Mouse (Mus musculus) frontal cortex, postnatal 14 days (tissue): Measurements from ENCODE around the gene Cytip.

Source experiments
- DNase-seq, 2 experiments: peaks; one replicate each; pipeline ENCODE4 v3.0.0; 2022; ENCODE audit warnings: low spot score in 2 of 2

The Cytip gene

DNA sequence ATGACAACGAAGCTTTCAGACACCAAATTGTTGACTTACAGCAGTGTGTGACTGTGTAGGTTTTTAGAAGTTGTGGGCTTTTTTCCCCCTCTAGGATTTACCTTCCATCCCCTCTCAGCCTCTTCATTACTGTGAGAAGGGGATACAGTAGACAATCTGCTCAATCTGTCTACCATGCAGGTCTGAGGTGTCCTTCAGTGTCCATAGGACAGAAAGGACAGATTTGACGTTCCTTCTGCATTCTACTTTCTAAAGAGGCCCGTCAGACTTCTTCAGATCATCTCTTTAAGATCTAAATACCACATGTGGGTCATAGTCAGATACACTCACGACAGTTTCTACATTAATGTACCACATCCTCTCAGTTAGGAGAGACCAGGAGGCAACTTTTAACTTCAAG, 33.5 kb downstream of the Cytip start:
- no peak for DNase-seq

GRCm38 (mm10) chr2:58160541-58161307, 34.6 kb downstream of the Cytip start:
- DNase-seq: no peak

GRCm38 (mm10) chr2:58159880-58160279, 35.5 kb downstream of the Cytip start:
- no peak for DNase-seq

GRCm38 (mm10) chr2:58159121-58159520, 36.2 kb downstream of the Cytip start:
- no peak for DNase-seq

- DNase-seq: no peak
Measured at GRCm38 (mm10) chr2:58158539-58158938, 36.8 kb downstream of the Cytip start.

GRCm38 (mm10) chr2:58158107-58158506, 37.2 kb downstream of the Cytip start:
- no peak for DNase-seq

DNA sequence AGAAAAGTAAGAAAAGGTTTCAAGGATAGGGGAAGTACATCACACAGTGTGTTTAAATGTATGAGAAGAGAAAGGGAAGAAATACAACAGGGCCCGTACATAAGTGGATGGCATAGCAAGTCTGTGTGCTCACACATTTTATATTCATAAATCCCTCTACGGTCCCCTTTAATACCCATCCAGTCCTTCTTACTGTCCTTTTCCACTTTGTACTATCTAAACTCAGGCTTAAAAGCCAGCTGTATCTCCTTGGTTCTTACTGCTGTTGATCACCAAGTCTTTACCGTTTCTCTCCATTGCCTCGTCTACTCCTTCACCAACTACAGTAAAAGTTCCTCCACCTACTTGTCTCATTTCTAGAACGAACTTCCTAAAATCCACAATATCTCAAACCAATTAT, 37.9 kb downstream of the Cytip start:
- no peak for DNase-seq

DNA sequence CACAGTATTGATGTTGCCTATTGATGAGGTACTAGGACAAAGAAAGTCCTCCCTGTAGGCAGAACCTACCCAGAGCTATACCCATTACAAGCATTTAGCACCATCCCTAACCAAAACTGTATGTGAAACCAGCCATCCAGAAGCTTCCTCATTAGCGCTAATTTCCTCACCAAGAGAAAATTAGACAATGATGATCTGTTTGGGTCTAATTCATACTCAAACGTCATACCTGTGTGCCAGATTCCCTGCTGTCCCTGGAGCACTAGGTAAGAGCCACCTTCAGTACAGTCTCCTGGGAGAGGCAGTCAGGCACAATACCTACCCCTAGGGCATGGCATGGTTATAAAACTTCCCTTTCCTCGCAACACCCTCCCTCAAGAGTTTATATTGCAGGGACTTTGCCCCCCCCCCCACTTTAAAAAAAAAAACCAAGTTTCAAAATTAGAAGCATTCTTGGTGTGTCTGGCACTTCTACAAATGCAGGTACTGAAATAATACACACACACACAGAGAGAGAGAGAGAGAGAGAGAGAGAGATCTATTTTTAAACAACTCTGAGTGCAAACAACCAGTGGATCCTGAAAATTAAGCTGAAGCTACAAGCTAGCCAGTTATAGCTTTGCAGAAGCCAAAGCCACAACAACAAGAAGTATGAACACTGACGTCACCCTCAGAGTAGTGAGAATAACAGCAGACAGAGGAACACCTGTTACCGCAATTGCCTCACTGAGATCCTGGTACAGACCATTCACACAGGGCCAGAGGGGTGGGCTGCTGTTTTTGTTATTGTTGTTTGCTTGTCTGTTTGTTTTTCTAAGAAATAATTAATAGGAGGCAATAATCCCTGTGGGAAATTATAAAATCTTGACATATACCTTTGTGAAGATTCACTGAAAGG, 38.6 kb downstream of the Cytip start:
- no peak for DNase-seq

DNA sequence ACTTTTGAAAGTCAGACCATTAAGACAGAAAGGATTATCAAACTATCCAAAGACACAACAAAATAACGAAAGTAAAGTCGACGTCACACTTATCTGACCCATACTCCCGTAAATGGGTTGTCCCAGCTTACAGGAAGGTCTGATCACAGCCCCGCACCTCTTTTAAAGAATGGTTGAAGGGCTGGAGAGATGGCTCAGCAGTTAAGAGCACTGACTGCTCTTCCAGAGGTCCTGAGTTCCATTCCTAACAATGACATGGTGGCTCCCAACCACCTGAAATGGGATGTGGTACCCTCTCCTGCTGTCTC, 39.3 kb downstream of the Cytip start:
- no peak for DNase-seq

GRCm38 (mm10) chr2:58155271-58156107, 39.8 kb downstream of the Cytip start:
- DNase-seq: no peak

- no peak for DNase-seq
Measured at GRCm38 (mm10) chr2:58154555-58154954, 40.8 kb downstream of the Cytip start.

DNA sequence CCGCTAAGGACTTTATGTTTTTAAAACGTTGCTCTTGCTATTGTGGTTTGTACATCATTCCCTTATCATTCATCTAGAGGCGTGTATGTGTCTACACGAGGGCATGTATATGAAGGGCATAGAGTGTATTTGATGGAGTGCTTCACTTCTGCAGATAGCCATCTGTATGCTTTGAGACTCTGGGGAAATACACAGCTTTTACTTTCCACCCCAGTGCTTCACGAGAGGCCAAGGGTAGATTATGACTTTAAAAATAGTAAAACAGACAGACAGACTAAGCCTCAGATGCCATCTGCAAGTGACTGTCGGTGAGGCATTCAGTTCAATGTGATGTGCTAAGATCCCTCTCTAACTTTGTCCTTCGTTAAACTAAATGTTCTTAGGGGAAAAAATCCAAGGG, 41.6 kb downstream of the Cytip start:
- no peak for DNase-seq

DNA sequence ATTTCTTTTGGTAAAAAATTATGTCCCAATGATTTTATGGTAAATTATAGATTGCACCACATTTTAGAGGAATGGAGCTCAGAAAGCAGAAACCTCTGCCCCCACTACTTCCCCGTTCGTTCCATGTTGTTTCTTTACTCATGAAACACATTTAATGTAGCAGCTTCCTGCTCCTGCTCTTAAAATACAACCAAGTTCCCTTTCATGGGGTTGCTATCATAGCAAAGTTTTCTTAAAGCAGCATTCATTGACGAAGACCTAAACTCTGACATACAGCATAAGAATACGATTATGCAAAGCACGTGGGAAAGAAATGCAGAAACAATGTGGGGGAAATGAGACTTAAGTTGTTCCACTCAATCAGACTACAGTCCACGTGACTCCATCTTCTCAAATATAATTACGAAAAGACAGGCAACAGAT, 45.3 kb downstream of the Cytip start:
- DNase-seq: no peak

- DNase-seq: no peak
Measured at GRCm38 (mm10) chr2:58146572-58146971, 48.8 kb downstream of the Cytip start.

- no peak for DNase-seq
Measured at GRCm38 (mm10) chr2:58140531-58140930, 54.8 kb downstream of the Cytip start.

GRCm38 (mm10) chr2:58138611-58139010, 56.7 kb downstream of the Cytip start:
- no peak for DNase-seq

DNA sequence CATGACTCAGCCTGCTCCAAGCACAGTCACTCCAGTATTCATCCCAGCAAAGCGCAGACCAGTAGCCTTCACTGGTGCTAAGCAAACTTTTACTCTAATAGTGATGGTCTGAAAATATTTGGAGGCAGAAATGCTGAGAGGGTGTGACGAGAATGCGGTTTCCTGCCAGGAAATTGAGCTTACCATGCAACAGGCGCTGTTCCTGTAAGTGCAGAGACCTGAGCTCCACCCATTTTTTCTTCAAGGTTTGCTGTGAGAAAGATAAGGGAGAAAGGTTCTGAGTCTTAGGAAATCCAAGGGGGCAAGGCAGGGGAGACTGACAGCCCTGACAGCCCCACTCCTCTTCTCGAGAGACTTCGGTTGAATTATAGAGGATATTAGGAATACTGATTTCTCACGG, 57.7 kb downstream of the Cytip start:
- DNase-seq: no peak

DNA sequence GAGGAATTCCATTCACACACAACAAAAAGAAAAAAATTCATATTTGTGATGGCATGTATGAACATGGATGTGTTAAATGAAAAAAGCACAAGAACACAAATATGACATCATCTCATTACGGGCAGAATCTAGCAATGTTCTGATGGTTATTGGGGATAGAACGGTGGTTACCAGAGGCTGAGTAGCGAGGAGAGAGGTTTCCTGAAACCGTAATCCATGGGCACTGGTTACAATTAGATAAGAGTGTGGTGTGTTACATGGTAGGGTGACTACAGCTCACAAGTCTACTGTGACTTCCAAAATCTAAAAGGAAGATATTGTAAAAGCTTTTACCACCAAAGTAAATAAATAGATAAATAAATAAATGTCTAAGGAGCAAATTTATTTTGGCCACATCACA, 58.8 kb downstream of the Cytip start:
- no peak for DNase-seq

- DNase-seq: no peak
Measured at GRCm38 (mm10) chr2:58135061-58135463, 60.3 kb downstream of the Cytip start.

- no peak for DNase-seq
Measured at GRCm38 (mm10) chr2:58132597-58132996, 62.7 kb downstream of the Cytip start.

DNA sequence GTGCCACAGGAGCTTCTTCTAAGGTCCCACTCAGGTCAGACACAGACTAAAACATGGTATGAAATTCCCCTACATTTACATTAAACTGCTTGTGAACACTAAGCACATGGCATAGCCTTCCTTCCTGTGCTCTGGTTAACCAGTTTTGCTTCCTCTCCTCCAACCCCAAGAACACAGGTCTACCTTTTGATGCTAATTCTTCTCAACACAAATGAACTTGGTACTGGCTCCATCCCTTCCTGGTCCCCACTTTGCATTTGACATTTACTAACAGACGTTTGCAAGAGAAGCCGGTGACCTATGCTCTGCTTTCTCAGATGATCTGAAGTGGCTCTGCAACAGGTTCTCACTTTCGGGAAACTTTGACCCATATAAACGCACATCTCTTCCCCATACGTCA, 65.4 kb downstream of the Cytip start:
- no peak for DNase-seq

- DNase-seq: no peak
Measured at GRCm38 (mm10) chr2:58111105-58111504, 84.2 kb downstream of the Cytip start.
